Mouse (Mus musculus): ENCODE measurements at regions not wholly inside any gene's neighbourhood (a gene's known extent, or its start where the extent isn't known, plus 50 kb on each side); places are given as distances from the start of the nearest gene placed in this dataset.
A peak's percentile ranks its signal among the peaks of the same experiment; 100 is the strongest.

DNA sequence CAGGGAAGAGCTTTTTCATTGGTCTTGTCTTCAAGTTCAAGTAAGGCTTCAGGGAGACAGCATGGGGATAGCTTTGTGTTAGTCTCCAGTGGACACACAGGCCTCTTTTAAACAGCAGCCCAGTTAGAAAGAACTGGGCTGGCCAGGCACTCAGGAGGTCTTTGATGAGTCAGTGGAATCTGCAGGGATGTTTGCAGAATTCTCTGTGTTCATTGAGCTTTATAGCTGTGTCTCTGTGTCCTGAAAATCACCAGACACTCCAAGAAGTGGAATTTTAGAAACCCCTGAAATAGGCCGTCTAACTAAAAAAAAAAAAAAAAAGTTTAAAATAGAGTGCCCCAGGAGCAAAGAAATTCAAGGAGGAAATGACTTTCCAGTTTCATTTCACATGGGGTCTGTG, 317.1 kb upstream of the Sash1 start:
- 60% methylated on average over 1 of the region's 1 CpGs for WGBS
- H3K36me3 ChIP-seq (replicated peaks): no peaks in the 10 kb centered on the region

DNA sequence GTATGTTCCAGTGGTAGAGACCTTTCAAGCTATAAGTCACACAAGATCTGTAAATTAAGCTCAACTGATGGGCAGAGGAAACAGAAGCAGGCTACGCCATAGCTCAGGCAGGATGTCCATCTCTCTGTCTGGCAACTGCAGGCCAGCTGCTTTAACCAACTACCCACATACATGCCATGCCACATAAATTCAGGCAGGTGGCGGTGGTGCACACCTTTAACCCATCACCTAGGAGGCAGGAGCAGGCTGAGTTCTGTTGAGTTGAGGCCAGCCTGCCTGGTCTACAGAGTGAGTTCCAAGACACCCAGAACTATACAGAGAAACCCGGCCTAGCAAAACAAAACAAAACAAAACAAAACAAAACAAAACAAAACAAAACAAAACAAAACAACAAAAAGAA, 289.1 kb upstream of the Sash1 start:
- Histone ChIP-seq H3K27ac (no peak overlapping the region), H3K9me3 (no peaks in the 10 kb centered on the region), H3K4me3 (no peak overlapping the region), H3K36me3 (replicated peaks) (no peaks in the 10 kb centered on the region), H3K4me1 (0 out of 2 replicates have a peak, but pooled peaks cover 7% of the 10 kb centered on the region), H3K27me3 (ENCODE audit: poor library complexity, severe bottlenecking) (no peaks in the 10 kb centered on the region)
- DNase-seq (ENCODE audit: extremely low spot score, low spot score): peak; percentile 22
- 63% methylated on average over 3 of the region's 3 CpGs for WGBS

More for the DNA sequence above, 317.1 kb upstream of the Sash1 start:
- Histone ChIP-seq H3K27ac (no peak overlapping the region), H3K4me1 (no peaks in the 10 kb centered on the region), H3K27me3 (ENCODE audit: poor library complexity, severe bottlenecking) (no peaks in the 10 kb centered on the region), H3K9me3 (no peaks in the 10 kb centered on the region), H3K4me3 (no peak overlapping the region)
- no peak for DNase-seq (ENCODE audit: extremely low spot score, low spot score)

DNA sequence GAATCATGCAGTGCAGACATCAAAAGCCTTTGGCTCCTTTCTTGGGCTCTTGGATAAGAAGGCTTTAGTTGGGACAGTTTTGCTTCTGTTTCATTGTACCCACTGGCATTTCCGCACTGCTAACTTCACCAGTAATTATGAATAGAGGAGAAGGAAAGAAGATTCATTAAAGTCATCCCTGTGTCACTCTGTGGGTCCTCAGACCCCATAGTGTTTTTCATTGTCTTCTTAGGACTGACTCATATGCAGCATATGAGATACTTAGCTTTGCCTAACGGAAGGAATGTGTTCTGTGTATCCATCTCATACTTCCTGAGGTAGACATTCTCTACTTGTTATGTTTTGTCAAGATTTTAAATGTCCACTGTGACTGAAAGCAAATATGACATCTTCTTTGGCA, 287.6 kb upstream of the Sash1 start:
- Histone ChIP-seq H3K4me3 (no peak overlapping the region), H3K9me3 (no peaks in the 10 kb centered on the region), H3K27me3 (ENCODE audit: poor library complexity, severe bottlenecking) (no peaks in the 10 kb centered on the region), H3K27ac (no peak overlapping the region), H3K36me3 (replicated peaks) (no peaks in the 10 kb centered on the region), H3K4me1 (no peaks in the 10 kb centered on the region)
- 85% methylated on average over 2 of the region's 2 CpGs for WGBS
- no peak for DNase-seq (ENCODE audit: extremely low spot score, low spot score)

DNA sequence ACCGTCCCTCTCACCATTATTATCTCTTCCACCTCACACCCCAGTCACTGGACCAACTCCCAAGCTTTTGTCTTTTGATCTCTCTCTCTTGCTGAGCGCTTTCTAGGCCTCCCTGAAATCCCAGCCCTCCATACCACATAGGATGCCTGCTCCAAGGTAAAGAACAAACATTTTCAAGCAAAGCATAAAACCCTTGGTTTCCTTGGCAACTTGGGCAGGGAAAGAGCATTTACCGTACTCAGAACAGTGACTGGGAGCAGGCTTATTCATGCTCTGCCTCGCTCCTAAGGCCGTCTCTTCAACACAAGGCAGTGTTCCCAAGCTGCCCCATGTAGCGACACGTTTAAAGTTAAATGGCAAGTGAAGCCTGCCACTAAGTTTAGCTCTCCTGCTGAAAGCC, 282.9 kb upstream of the Sash1 start:
- no peak for DNase-seq (ENCODE audit: extremely low spot score, low spot score)
- peaks cover 8% of the 10 kb centered on the region; the same call in 1 of the 2 replicates for H3K9me3 ChIP-seq
- no peak overlapping the region for H3K4me3 ChIP-seq
- peaks cover 11% of the 10 kb centered on the region; the same call in 1 of the 2 replicates for H3K4me1 ChIP-seq
- no peak overlapping the region for H3K27ac ChIP-seq
- H3K36me3 ChIP-seq (replicated peaks): no peaks in the 10 kb centered on the region
- H3K27me3 ChIP-seq (ENCODE audit: poor library complexity, severe bottlenecking): no peaks in the 10 kb centered on the region
- WGBS: 78% methylated on average over 7 of the region's 7 CpGs

DNA sequence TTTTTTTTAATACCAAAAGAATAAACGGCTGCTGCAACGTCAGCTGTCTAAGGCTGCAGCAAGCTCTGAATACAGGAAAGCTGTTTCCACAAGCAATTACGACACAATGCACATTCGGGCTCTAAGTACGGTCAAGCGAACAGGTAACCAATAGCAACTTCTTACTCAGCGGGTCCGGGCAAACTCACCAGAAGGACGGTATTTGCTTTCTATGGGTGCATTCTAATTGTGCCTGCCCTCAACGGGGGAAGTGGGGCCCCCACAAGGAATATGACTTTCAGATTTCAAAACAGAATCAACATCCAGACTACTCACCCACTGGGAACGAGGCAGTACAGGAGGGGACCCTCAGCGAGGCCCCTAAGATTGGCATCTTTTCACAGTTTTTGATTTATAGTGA, 280.1 kb upstream of the Sash1 start:
- H3K9me3 ChIP-seq: peaks cover 8% of the 10 kb centered on the region; the same call in 1 of the 2 replicates
- H3K4me3 ChIP-seq: no peak overlapping the region
- no peaks in the 10 kb centered on the region; the same call in 1 of the 2 replicates for H3K27me3 ChIP-seq (ENCODE audit: poor library complexity, severe bottlenecking)
- DNase-seq (ENCODE audit: extremely low spot score, low spot score): no peak
- H3K27ac ChIP-seq: no peak overlapping the region
- no peaks in the 10 kb centered on the region for H3K36me3 ChIP-seq (replicated peaks)
- 87% methylated on average over 12 of the region's 12 CpGs for WGBS
- peaks cover 11% of the 10 kb centered on the region; the same call in 1 of the 2 replicates for H3K4me1 ChIP-seq

DNA sequence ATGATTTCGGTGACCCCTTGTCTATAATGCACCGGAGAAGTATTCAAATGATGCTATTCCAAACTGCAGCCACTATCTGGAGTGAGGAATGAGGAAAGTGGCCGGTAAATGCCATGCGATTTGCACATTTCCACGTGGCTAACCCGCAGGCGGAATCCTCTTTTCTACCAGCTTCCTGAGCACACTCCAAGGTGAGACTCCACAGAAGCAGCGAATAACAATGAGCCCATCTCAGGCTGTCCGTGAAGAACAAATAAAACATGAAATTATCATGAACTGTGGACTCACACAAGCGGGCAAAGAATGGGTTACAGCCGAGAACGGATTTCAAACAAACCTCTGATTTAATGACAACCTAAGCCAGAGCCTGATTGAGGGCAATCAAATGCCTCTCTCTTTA, 279.7 kb upstream of the Sash1 start:
- no peak for DNase-seq (ENCODE audit: extremely low spot score, low spot score)
- no peaks in the 10 kb centered on the region for H3K36me3 ChIP-seq (replicated peaks)
- H3K27me3 ChIP-seq (ENCODE audit: poor library complexity, severe bottlenecking): no peaks in the 10 kb centered on the region; the same call in 1 of the 2 replicates
- H3K27ac ChIP-seq: no peak overlapping the region
- no peak overlapping the region for H3K4me3 ChIP-seq
- H3K4me1 ChIP-seq: peaks cover 11% of the 10 kb centered on the region; the same call in 1 of the 2 replicates
- WGBS: 90% methylated on average over 12 of the region's 12 CpGs
- H3K9me3 ChIP-seq: peaks cover 8% of the 10 kb centered on the region; the same call in 1 of the 2 replicates

DNA sequence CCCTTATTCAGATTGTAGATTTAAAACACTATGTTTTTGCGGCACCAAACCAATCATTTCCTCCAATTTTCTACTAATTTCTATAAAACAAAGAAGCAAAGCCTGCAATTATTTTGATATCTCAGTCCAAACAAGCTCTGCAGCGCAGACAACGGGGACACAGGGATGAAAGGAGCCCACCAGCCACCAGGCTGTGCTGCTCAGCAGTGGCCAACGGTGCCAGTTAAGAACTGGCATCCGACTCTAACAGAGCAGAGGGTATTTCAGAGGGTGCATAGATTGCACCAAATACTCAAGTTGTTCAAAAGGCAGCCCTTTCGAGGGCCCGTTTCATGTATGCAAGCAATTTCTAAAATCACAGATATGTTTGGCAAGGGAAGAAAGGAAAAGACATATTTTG, 278.5 kb upstream of the Sash1 start:
- no peak for DNase-seq (ENCODE audit: extremely low spot score, low spot score)
- peaks cover 8% of the 10 kb centered on the region for H3K27me3 ChIP-seq (ENCODE audit: poor library complexity, severe bottlenecking)

DNA sequence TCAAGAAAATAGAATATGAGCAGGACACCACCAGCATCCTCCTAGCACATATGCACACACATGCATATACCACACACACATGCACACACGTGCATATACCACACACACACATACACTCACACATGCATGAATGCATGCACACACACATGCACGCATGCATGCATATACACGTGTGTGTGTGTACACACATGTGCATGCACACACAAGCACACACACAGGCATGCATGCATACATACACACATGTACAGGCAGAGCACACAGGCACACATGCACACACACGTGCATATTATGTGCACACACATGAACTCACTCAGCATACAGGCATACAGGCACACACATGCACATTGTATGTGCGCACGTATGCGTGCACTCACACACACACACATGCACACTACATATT, 275.7 kb upstream of the Sash1 start:
- no peak overlapping the region for H3K27ac ChIP-seq
- no peaks in the 10 kb centered on the region for H3K9me3 ChIP-seq
- WGBS: 94% methylated on average over 7 of the region's 7 CpGs
- no peak overlapping the region for H3K4me3 ChIP-seq
- H3K27me3 ChIP-seq (ENCODE audit: poor library complexity, severe bottlenecking): peaks cover 12% of the 10 kb centered on the region
- DNase-seq (ENCODE audit: extremely low spot score, low spot score): no peak
- no peaks in the 10 kb centered on the region for H3K36me3 ChIP-seq (replicated peaks)
- peaks cover 30% of the 10 kb centered on the region for H3K4me1 ChIP-seq

More for the DNA sequence above, 278.5 kb upstream of the Sash1 start:
- H3K36me3 ChIP-seq (replicated peaks): no peaks in the 10 kb centered on the region
- no peak overlapping the region for H3K27ac ChIP-seq
- H3K4me1 ChIP-seq: peaks cover 11% of the 10 kb centered on the region; the same call in 1 of the 2 replicates
- WGBS: 90% methylated on average over 7 of the region's 7 CpGs
- no peak overlapping the region for H3K4me3 ChIP-seq
- peaks cover 8% of the 10 kb centered on the region; the same call in 1 of the 2 replicates for H3K9me3 ChIP-seq

DNA sequence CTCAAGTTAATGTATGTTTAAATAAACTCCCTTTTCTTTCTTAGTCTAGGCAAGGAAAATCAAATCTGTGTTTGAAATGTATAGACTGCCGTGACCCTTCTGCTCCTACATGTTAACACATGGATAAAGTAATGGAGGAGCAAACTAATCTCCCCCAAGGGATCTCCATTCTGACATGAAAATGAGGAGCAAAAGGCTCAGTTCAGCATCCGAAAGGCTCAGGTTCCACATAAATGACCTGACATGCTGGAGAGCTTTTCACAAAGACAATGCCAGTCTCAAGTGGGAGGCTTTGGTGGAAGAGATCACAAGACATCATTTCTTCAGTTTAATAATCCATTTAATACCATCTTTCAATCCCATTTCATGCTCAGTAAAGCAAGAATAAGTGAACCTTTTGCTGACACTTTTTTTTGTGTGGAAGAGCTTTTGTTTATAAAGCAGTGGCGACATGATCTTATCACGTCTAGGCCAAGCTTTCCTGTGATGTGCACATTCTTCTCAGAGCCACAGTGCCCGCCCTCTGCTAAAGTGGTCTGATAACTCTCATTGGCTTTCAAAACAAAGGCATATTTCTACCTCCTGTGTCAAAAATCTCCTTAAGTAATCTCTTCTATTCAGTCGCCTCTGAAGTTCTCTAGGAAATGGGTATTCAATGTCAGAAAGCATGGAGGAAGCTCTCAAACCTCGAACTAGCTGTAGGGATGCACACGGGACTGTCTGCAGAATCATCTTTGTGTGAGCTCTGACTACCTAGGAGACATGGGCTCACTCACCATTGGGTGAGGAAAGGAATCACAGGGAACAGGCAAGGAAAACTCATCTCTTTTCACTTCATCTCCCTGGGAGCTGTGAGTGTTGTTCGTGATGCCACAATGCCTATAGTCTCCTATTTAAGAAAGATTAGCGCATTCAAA, 271.7 kb upstream of the Sash1 start:
- Histone ChIP-seq H3K9me3 (no peaks in the 10 kb centered on the region), H3K27ac (0 out of 2 replicates have a peak overlapping the region, but pooled peaks have one; percentile 40), H3K36me3 (replicated peaks) (no peaks in the 10 kb centered on the region), H3K4me3 (no peak overlapping the region), H3K4me1 (peaks cover 19% of the 10 kb centered on the region), H3K27me3 (ENCODE audit: poor library complexity, severe bottlenecking) (peaks cover 12% of the 10 kb centered on the region)
- DNase-seq (ENCODE audit: extremely low spot score, low spot score): no peak
- WGBS: 37% methylated on average over 10 of the region's 10 CpGs

DNA sequence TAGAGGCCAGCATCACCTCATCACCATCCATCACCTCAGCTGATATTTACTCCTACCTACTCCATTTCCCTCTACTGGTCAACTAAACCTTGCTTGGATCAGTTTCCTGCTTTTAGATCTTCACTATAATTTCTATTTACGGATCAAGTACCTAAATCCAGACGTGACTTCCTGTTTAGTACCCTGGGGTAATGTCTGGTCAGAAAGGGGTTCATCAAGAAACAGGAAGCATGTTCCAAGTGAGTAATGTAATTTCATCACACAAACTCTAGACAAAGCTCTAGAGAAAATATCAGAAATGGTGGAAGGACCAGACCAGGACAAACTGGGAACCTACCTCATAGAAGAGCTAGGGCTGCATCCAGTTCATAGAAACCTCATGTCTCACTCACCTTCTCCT, 250.2 kb upstream of the Sash1 start:
- Histone ChIP-seq H3K4me3 (no peak overlapping the region), H3K4me1 (peaks cover 8% of the 10 kb centered on the region; the same call in 1 of the 2 replicates), H3K27ac (no peak overlapping the region), H3K27me3 (ENCODE audit: poor library complexity, severe bottlenecking) (no peaks in the 10 kb centered on the region), H3K36me3 (replicated peaks) (no peaks in the 10 kb centered on the region), H3K9me3 (no peaks in the 10 kb centered on the region)
- no peak for DNase-seq (ENCODE audit: extremely low spot score, low spot score)
- WGBS: 88% methylated on average over 2 of the region's 2 CpGs

DNA sequence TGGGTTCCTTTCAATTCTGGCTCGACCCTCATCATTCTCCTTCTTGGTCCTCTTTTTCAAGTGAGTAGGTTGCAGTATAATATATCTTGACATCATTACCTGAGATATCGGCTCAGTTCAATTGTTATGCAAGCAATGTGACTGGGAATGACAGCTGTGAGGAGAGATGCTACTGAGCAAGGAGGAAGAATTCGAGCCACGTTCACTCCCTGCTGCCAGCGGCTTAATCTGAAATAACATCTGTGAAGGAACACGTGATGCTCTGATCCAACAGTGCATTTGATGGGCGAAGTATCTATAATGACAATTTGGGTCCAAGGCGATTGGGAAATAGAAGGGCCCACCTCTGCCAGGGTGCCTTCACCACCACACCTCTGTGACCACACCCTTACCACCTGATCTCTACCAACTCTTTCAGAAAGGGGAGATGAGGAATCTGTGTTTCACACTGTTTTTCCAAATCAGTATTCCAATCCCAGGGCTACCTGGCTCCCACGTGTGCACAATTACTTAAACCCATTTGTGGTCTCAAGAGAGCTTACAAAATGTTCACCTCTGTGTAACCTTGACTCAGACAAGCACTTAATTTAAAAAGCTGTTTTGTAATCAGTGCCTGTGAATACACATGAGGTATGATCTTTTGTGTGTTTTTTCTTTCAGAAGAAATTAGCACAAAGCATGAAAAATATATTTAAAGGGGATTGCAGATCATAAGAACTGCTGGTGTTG, 248.6 kb upstream of the Sash1 start:
- Histone ChIP-seq H3K27me3 (ENCODE audit: poor library complexity, severe bottlenecking) (no peaks in the 10 kb centered on the region), H3K4me1 (peaks cover 8% of the 10 kb centered on the region; the same call in 1 of the 2 replicates), H3K9me3 (no peaks in the 10 kb centered on the region), H3K27ac (no peak overlapping the region), H3K36me3 (replicated peaks) (no peaks in the 10 kb centered on the region), H3K4me3 (no peak overlapping the region)
- no peak for DNase-seq (ENCODE audit: extremely low spot score, low spot score)
- 85% methylated on average over 9 of the region's 9 CpGs for WGBS

DNA sequence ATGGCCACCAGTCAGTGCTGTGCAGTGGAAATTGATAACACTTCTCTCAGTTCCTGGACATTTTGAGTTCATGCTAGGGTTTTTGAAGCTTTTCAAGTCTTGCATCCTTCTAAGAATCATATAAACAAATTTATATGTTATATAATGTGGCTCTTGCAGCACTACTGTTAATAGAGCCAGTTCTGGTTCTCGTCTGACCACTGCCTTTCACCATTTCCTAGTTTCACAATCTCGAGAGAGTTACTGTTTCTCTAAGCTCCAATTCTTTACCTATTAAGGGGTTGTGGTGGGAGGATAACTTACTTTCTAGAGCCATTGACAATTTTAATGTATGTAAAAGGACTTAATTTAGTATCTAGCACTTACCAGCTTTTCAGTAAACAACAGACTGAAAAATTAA, 244.2 kb upstream of the Sash1 start:
- Histone ChIP-seq H3K36me3 (replicated peaks) (no peaks in the 10 kb centered on the region), H3K27ac (no peak overlapping the region), H3K4me3 (no peak overlapping the region), H3K9me3 (no peaks in the 10 kb centered on the region), H3K27me3 (ENCODE audit: poor library complexity, severe bottlenecking) (no peaks in the 10 kb centered on the region), H3K4me1 (peaks cover 8% of the 10 kb centered on the region; the same call in 1 of the 2 replicates)
- WGBS: 89% methylated on average over 2 of the region's 2 CpGs
- DNase-seq (ENCODE audit: extremely low spot score, low spot score): no peak
